Mouse (Mus musculus) limb, embryonic 12.5 days (tissue): ENCODE results near the gene Dhcr24. TPM values are rescaled to one million over a fixed set of nuclear protein-coding genes. Genes with fewer than 3 reads are reported as not detected.

Experiments used
- polyA plus RNA-seq: library from polyadenylated mRNA; unstranded; fragments of >200 nt; fragmentation: Nextera tagmentation; extraction: Ambion mirVana; gene quantifications from 2 replicates; pipeline ENCODE4 v1.2.1, GENCODE M21; 2016

Gene Dhcr24
- polyA plus RNA-seq, 1 experiment from 2014 or later, result 6.6 TPM

Other genes with a start within 250 kb of the Dhcr24 start
- gene Usp24, start 244.8 kb upstream of the Dhcr24 start, polyA plus RNA-seq, result 11.2 and 12.4 TPM in 2 replicates
- gene Pcsk9, start 96.7 kb upstream of the Dhcr24 start, polyA plus RNA-seq, result 1.9 and 2.2 TPM in 2 replicates
- not detected in 2 replicates for gene Bsnd, start 68.8 kb upstream of the Dhcr24 start, polyA plus RNA-seq
- gene Lexm, start 56.2 kb downstream of the Dhcr24 start, polyA plus RNA-seq, result 0.24 and 0.73 TPM in 2 replicates
- 0.31 and 0.33 TPM in 2 replicates for gene Ttc22, start 61.4 kb downstream of the Dhcr24 start, polyA plus RNA-seq
- 14.3 and 18.0 TPM in 2 replicates for gene Pars2, start 90.0 kb downstream of the Dhcr24 start, polyA plus RNA-seq
- gene Ttc4, start 117.9 kb downstream of the Dhcr24 start, polyA plus RNA-seq, result 107 and 122 TPM in 2 replicates
- gene Mroh7, start 169.9 kb downstream of the Dhcr24 start, polyA plus RNA-seq, result 0.14 and 0.23 TPM in 2 replicates
- gene Fam151a, start 172.9 kb downstream of the Dhcr24 start, polyA plus RNA-seq, result not detected in 2 replicates
- gene Acot11, start 244.0 kb downstream of the Dhcr24 start, polyA plus RNA-seq, result 4.6 and 6.8 TPM in 2 replicates